Mouse (Mus musculus) forebrain, embryonic 12.5 days (tissue): ENCODE measurements around the gene Sh3rf1. TPM values are rescaled to one million over a fixed set of nuclear protein-coding genes. Genes with fewer than 3 reads are reported as not detected.

Experiments used
- ATAC-seq: fragments of 200-750 bp; cut with Nextera tagmentation; 2 replicates; pipeline ENCODE4 v1.8.0; 2017; ENCODE audit warnings: moderate TSS enrichment; ENCODE audit not compliant: low FRiP score
- H3K27ac ChIP-seq: fragments of 300-500 bp; sonication (generic); 2 replicates; pipeline ENCODE4 v1.5.1; 2016; ENCODE audit warnings: mild to moderate bottlenecking
- H3K27me3 ChIP-seq: fragments of 300-500 bp; sonication (generic); 2 replicates; pipeline ENCODE4 v1.6.1; 2016; ENCODE audit warnings: mild to moderate bottlenecking
- H3K36me3 ChIP-seq: fragments of 300-500 bp; sonication (generic); replicated peaks from 2 replicates; pipeline ENCODE4 v1.6.1; 2016; ENCODE audit warnings: mild to moderate bottlenecking
- H3K4me1 ChIP-seq: fragments of 300-500 bp; sonication (generic); 2 replicates; pipeline ENCODE4 v1.6.1; 2016
- H3K4me2 ChIP-seq: fragments of 300-500 bp; sonication (generic); 2 replicates; pipeline ENCODE4 v1.6.1; 2016; ENCODE audit warnings: mild to moderate bottlenecking, moderate library complexity
- H3K4me3 ChIP-seq: fragments of 300-500 bp; sonication (generic); replicated peaks from 2 replicates; pipeline ENCODE4 v1.5.1; 2016; ENCODE audit warnings: mild to moderate bottlenecking
- H3K9ac ChIP-seq: fragments of 300-500 bp; sonication (generic); 2 replicates; pipeline ENCODE4 v1.6.1; 2016; ENCODE audit warnings: mild to moderate bottlenecking
- H3K9me3 ChIP-seq: fragments of 300-500 bp; sonication (generic); 2 replicates; pipeline ENCODE4 v1.6.1; 2016
- WGBS: fragments of 180-500 bp; shearing (Covaris S2); methylation state at CpG from one replicate; pipeline ENCODE4 v1.1.7; 2016; 5-methylcytosine and 5-hydroxymethylcytosine counted together
- polyA plus RNA-seq: library from polyadenylated mRNA; unstranded; fragments of >200 nt; fragmentation: Nextera tagmentation; extraction: Ambion mirVana; gene quantifications from 2 replicates; pipeline ENCODE4 v1.2.1, GENCODE M21; 2016

Sh3rf1 gene
- polyA plus RNA-seq, 1 experiment from 2014 or later, result 30.2 TPM

- H3K36me3 ChIP-seq, result peaks cover 14% of the 10 kb centered on the region
- no peaks in the 10 kb centered on the region for H3K9me3 ChIP-seq
- peak overlapping the region; percentile 82 for H3K4me3 ChIP-seq
- H3K4me1 ChIP-seq, result peaks cover 51% of the 10 kb centered on the region
- H3K9ac ChIP-seq, result peak overlapping the region; percentile 83
- H3K27ac ChIP-seq, result 0 out of 2 replicates have a peak overlapping the region, but pooled peaks have one; percentile 0
- WGBS, result 50% methylated on average over 20 of the region's 20 CpGs
- no peak for ATAC-seq
- H3K27me3 ChIP-seq, result no peaks in the 10 kb centered on the region
- H3K4me2 ChIP-seq, result peak overlapping the region; percentile 86
Measured at GRCm38 (mm10) chr8:61225581-61226395, 2.1 kb downstream of the Sh3rf1 start.

DNA sequence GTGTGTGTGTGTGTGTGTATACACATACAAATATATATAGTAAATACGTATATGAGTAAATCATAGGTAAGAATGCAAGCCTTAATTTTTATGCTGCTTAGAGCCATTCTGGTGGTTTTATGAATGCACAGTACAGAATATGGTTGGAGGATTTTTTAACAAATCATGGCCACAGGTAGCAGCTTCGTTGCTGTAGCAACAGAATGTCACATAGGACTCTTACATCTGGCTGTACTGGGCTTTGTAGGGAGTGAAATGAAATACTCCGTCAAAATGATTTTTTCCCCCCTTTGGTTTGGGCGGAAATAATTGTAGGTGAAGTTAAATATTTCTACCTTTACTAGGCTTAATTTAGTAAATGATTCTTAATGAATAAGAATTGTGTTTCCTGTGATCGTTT lies 3.0 kb downstream of the Sh3rf1 start:
- 73% methylated on average over 5 of the region's 5 CpGs for WGBS
- no peak for ATAC-seq
- H3K9ac ChIP-seq, result peak overlapping the region; percentile 83; the same call in 1 of the 2 replicates
- peaks cover 54% of the 10 kb centered on the region for H3K4me1 ChIP-seq
- no peak overlapping the region for H3K27ac ChIP-seq
- no peaks in the 10 kb centered on the region for H3K9me3 ChIP-seq
- peak overlapping the region; percentile 86 for H3K4me2 ChIP-seq
- peaks cover 19% of the 10 kb centered on the region for H3K36me3 ChIP-seq
- H3K4me3 ChIP-seq, result peak overlapping the region; percentile 82
- no peaks in the 10 kb centered on the region for H3K27me3 ChIP-seq

- Histone ChIP-seq H3K36me3 (peaks cover 26% of the 10 kb centered on the region), H3K4me3 (no peak overlapping the region), H3K4me2 (peak overlapping the region; percentile 86; the same call in 1 of the 2 replicates), H3K27me3 (no peaks in the 10 kb centered on the region), H3K9me3 (no peaks in the 10 kb centered on the region), H3K9ac (no peak overlapping the region), H3K4me1 (peaks cover 55% of the 10 kb centered on the region), H3K27ac (no peak overlapping the region)
- 83% methylated on average over 8 of the region's 8 CpGs for WGBS
- no peak for ATAC-seq
Measured at GRCm38 (mm10) chr8:61228678-61229077, 5.0 kb downstream of the Sh3rf1 start.

GRCm38 (mm10) chr8:61229511-61230195 lies 6.0 kb downstream of the Sh3rf1 start:
- Histone ChIP-seq H3K4me2 (peak overlapping the region; percentile 8), H3K27ac (no peak overlapping the region), H3K4me1 (peaks cover 55% of the 10 kb centered on the region), H3K9ac (no peak overlapping the region), H3K27me3 (no peaks in the 10 kb centered on the region), H3K9me3 (no peaks in the 10 kb centered on the region), H3K36me3 (peaks cover 29% of the 10 kb centered on the region), H3K4me3 (peak overlapping the region; percentile 13; the same call in 1 of the 2 replicates)
- ATAC-seq, result no peak
- 70% methylated on average over 12 of the region's 12 CpGs for WGBS

- no peak for ATAC-seq
- H3K27me3 ChIP-seq, result no peaks in the 10 kb centered on the region
- H3K4me3 ChIP-seq, result no peak overlapping the region
- H3K36me3 ChIP-seq, result peaks cover 29% of the 10 kb centered on the region
- no peak overlapping the region for H3K9ac ChIP-seq
- no peak overlapping the region for H3K27ac ChIP-seq
- H3K4me1 ChIP-seq, result peaks cover 51% of the 10 kb centered on the region
- H3K4me2 ChIP-seq, result no peak overlapping the region
- WGBS, result 94% methylated on average over 11 of the region's 11 CpGs
- no peaks in the 10 kb centered on the region for H3K9me3 ChIP-seq
Measured at GRCm38 (mm10) chr8:61230881-61231755, 7.4 kb downstream of the Sh3rf1 start.

- Histone ChIP-seq H3K36me3 (peaks cover 25% of the 10 kb centered on the region), H3K4me1 (peaks cover 28% of the 10 kb centered on the region), H3K9ac (no peak overlapping the region), H3K9me3 (no peaks in the 10 kb centered on the region), H3K4me2 (no peak overlapping the region), H3K27ac (no peak overlapping the region), H3K4me3 (no peak overlapping the region), H3K27me3 (no peaks in the 10 kb centered on the region)
- ATAC-seq, result no peak
- WGBS, result 83% methylated on average over 5 of the region's 5 CpGs
Measured at GRCm38 (mm10) chr8:61235499-61235898, 11.8 kb downstream of the Sh3rf1 start.

- Histone ChIP-seq H3K4me2 (no peak overlapping the region), H3K9ac (no peak overlapping the region), H3K36me3 (peaks cover 20% of the 10 kb centered on the region), H3K4me3 (no peak overlapping the region), H3K27ac (0 out of 2 replicates have a peak overlapping the region, but pooled peaks have one; percentile 36), H3K9me3 (no peaks in the 10 kb centered on the region), H3K4me1 (peaks cover 24% of the 10 kb centered on the region), H3K27me3 (no peaks in the 10 kb centered on the region)
- peak; percentile 39; the same call in 1 of the 2 replicates for ATAC-seq
- WGBS, result 84% methylated on average over 9 of the region's 9 CpGs
Measured at GRCm38 (mm10) chr8:61236506-61237268, 13.0 kb downstream of the Sh3rf1 start.

GRCm38 (mm10) chr8:61239576-61239975 lies 15.9 kb downstream of the Sh3rf1 start:
- Histone ChIP-seq H3K36me3 (peaks cover 26% of the 10 kb centered on the region), H3K27me3 (no peaks in the 10 kb centered on the region), H3K4me1 (peaks cover 19% of the 10 kb centered on the region), H3K4me2 (no peak overlapping the region), H3K27ac (no peak overlapping the region), H3K9me3 (peaks cover 7% of the 10 kb centered on the region), H3K4me3 (no peak overlapping the region), H3K9ac (no peak overlapping the region)
- ATAC-seq, result no peak
- 33% methylated on average over 3 of the region's 3 CpGs for WGBS

- Histone ChIP-seq H3K27me3 (no peaks in the 10 kb centered on the region), H3K4me1 (peaks cover 12% of the 10 kb centered on the region), H3K9ac (no peak overlapping the region), H3K4me3 (no peak overlapping the region), H3K4me2 (no peak overlapping the region), H3K27ac (no peak overlapping the region), H3K36me3 (peaks cover 28% of the 10 kb centered on the region), H3K9me3 (peaks cover 7% of the 10 kb centered on the region)
- peak; percentile 53; the same call in 1 of the 2 replicates for ATAC-seq
- WGBS, result 76% methylated on average over 8 of the region's 8 CpGs
Measured at GRCm38 (mm10) chr8:61241229-61241628, 17.6 kb downstream of the Sh3rf1 start.

DNA sequence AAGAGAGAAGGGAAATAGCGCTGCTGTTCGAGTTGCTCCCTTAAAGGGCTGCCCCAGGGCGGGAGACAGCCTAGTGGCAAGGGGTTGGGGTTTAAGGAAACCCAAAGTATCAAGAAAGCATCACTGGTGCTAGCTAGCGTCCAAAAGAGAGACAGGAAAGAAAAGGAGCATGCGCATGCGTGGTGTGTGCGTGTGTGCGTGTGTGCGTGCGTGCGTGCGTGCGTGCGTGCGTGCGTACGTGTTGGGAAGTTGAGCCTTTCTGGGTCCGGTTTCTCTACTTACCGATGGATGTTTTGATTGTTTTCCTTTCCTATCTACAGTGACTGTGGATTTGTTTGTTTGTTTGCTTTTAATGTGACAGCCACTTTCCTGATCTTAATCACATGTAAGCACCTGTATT lies 19.2 kb downstream of the Sh3rf1 start:
- H3K9me3 ChIP-seq, result peaks cover 7% of the 10 kb centered on the region
- H3K27me3 ChIP-seq, result no peaks in the 10 kb centered on the region
- no peak overlapping the region for H3K4me2 ChIP-seq
- WGBS, result 96% methylated on average over 19 of the region's 19 CpGs
- H3K4me3 ChIP-seq, result no peak overlapping the region
- H3K4me1 ChIP-seq, result peaks cover 15% of the 10 kb centered on the region
- no peak for ATAC-seq
- no peak overlapping the region for H3K27ac ChIP-seq
- peaks cover 27% of the 10 kb centered on the region for H3K36me3 ChIP-seq
- H3K9ac ChIP-seq, result no peak overlapping the region

DNA sequence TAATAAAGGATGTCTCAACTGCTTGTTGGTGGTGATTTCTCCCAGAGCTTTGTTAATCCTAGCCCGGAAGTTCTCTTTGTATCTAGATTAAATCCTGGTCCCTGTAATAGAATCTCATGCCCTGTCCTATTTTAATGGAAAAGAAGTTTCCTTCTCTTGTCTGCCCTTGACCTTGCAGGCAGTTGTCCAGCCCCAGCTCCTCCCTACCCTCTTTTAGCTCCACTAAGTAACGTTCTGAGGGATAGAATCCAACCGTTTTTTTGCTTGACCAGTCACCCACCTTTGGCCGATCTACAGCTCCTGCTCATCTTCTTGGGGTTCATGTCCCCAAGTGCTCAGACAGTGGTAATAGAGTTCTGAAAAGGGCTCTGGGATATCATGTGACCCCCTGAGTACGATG lies 19.8 kb downstream of the Sh3rf1 start:
- Histone ChIP-seq H3K9ac (no peak overlapping the region), H3K4me2 (no peak overlapping the region), H3K9me3 (peaks cover 8% of the 10 kb centered on the region), H3K36me3 (peaks cover 21% of the 10 kb centered on the region), H3K27me3 (no peaks in the 10 kb centered on the region), H3K27ac (no peak overlapping the region), H3K4me3 (no peak overlapping the region), H3K4me1 (peaks cover 18% of the 10 kb centered on the region)
- ATAC-seq, result no peak
- WGBS, result 86% methylated on average over 5 of the region's 5 CpGs
